Mouse (Mus musculus) heart, embryonic 14.5 days (tissue): ENCODE data around the gene Etnppl. TPM values are rescaled to one million over a fixed set of nuclear protein-coding genes. Genes with fewer than 3 reads are reported as not detected.

Source experiments
- ATAC-seq: fragments of 200-750 bp; cut with Nextera tagmentation; 2 replicates; pipeline ENCODE4 v1.8.0; 2017; ENCODE audit warnings: low read depth, moderate TSS enrichment; ENCODE audit not compliant: insufficient number of reproducible peaks, insufficient read depth, low FRiP score
- H3K27ac ChIP-seq, 2 experiments: fragments of 200-500 bp in 1 of 2; fragments of 300-500 bp in 1 of 2; sonication (generic) in 1 of 2; replicated peaks in 1 of 2; 2 replicates each; pipeline ENCODE4 v1.5.1; 2012 to 2014; ENCODE audit warnings: low read depth in 2 of 2, low read length in 2 of 2, control low read depth in 1 of 2, mild to moderate bottlenecking in 1 of 2, mixed read lengths in 1 of 2; ENCODE audit not compliant: control insufficient read depth in 1 of 2, insufficient read depth in 1 of 2
- H3K27me3 ChIP-seq: fragments of 300-500 bp; sonication (generic); 2 replicates; pipeline ENCODE4 v1.6.1; 2014; ENCODE audit warnings: mild to moderate bottlenecking, low read length, control low read depth; ENCODE audit not compliant: control insufficient read depth, insufficient read depth
- H3K36me3 ChIP-seq: fragments of 300-500 bp; sonication (generic); 2 replicates; pipeline ENCODE4 v1.6.1; 2014; ENCODE audit warnings: mild to moderate bottlenecking, control low read depth, low read length, mixed read lengths; ENCODE audit not compliant: control insufficient read depth, insufficient read depth
- H3K4me1 ChIP-seq, 2 experiments: fragments of 200-500 bp in 1 of 2; fragments of 300-500 bp in 1 of 2; sonication (generic) in 1 of 2; 2 replicates each; pipeline ENCODE4 v1.6.1; 2012 to 2014; ENCODE audit warnings: low read length in 2 of 2, control low read depth in 1 of 2, mixed read lengths in 1 of 2; ENCODE audit not compliant: control insufficient read depth in 2 of 2, insufficient read depth in 2 of 2
- H3K4me2 ChIP-seq: fragments of 300-500 bp; sonication (generic); 2 replicates; pipeline ENCODE4 v1.6.1; 2014; ENCODE audit warnings: mild to moderate bottlenecking, low read length
- H3K4me3 ChIP-seq, 2 experiments: fragments of 200-500 bp in 1 of 2; fragments of 300-500 bp in 1 of 2; sonication (generic) in 1 of 2; 2 replicates each; pipeline ENCODE4 v1.5.1; 2012 to 2014; ENCODE audit warnings: low read length in 2 of 2, mild to moderate bottlenecking in 2 of 2, control low read depth in 1 of 2, low read depth in 1 of 2, moderate library complexity in 1 of 2; ENCODE audit not compliant: control insufficient read depth in 1 of 2, insufficient read depth in 1 of 2
- H3K9ac ChIP-seq: fragments of 300-500 bp; sonication (generic); 2 replicates; pipeline ENCODE4 v1.6.1; 2014; ENCODE audit warnings: mild to moderate bottlenecking, low read length
- H3K9me3 ChIP-seq: fragments of 300-500 bp; sonication (generic); 2 replicates; pipeline ENCODE4 v1.6.1; 2016; ENCODE audit warnings: low read length, control low read depth; ENCODE audit not compliant: control insufficient read depth
- WGBS: fragments of 180-500 bp; shearing (Covaris S2); extraction: QIAGEN DNeasy Blood & Tissue Kit; methylation state at CpG from one replicate; pipeline ENCODE4 v1.1.7; 2014; 5-methylcytosine and 5-hydroxymethylcytosine counted together
- polyA plus RNA-seq: library from polyadenylated mRNA; unstranded; fragments of >200 nt; fragmentation: Nextera tagmentation; extraction: Ambion mirVana; gene quantifications from 2 replicates; pipeline ENCODE4 v1.2.1, GENCODE M21; 2014

The Etnppl gene
- polyA plus RNA-seq, 1 experiment from 2014 or later = not detected

DNA sequence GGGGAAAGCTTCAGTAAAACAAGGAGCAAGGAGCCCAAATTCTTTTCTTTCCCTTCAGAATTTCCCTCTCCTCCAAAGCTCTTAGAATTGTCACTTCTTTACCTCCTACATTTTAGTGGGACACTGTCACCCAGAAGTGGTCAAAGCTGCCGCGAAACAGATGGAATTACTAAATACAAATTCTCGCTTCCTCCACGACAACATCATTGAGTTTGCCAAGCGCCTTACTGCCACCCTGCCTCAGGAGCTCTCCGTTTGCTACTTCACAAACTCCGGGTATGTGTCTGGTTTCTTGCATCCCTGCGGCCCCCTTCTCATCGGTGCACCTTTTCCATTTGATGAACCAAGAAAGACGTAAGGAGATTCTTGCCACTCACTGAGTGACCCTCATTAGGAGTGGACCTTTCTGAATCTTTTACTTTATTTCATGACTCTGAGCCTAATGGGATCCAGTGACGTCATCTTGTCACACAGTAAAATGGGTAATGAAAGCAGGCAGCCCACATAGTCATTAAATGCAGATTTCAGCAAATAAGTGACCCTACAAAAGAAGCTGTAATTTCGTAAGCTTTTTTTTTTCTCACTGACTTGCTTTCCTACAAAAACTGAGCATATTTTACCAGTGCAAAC, 3.4 kb downstream of the Etnppl start:
- Histone ChIP-seq H3K4me3 (no peak overlapping the region), H3K4me1 (peaks cover 2 to 8% of the 10 kb centered on the region in 2 experiments; a peak in 2 of 4 replicates), H3K4me2 (no peak overlapping the region), H3K9ac (no peak overlapping the region), H3K9me3 (no peaks in the 10 kb centered on the region), H3K27me3 (peaks cover 8% of the 10 kb centered on the region), H3K27ac (no peak overlapping the region), H3K36me3 (no peaks in the 10 kb centered on the region)
- WGBS = 66% methylated on average over 12 of the region's 12 CpGs
- no peak for ATAC-seq

DNA sequence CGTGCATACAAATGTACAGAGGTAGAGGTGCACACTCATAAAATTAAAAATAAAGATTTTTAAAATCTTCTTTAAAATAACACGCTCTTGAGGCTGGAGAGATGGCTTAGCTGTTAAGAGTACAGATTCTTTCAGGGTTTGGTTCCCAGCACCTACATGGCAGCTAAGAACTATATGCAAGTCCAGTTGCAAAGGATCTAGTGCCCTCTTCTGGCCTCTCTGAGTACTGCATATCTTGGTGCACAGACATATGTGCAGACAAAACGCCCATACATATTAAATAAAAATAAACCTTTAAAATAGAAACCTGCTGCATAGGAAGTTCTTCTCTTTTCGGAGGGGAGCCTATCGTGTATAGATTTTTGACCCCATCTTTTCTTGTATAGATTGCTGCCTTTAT, 11.1 kb downstream of the Etnppl start:
- Histone ChIP-seq H3K27ac (no peak overlapping the region), H3K4me3 (no peak overlapping the region), H3K9ac (no peak overlapping the region), H3K4me1 (no peaks in the 10 kb centered on the region), H3K36me3 (no peaks in the 10 kb centered on the region), H3K27me3 (no peaks in the 10 kb centered on the region), H3K9me3 (peaks cover 6% of the 10 kb centered on the region; the same call in 1 of the 2 replicates), H3K4me2 (no peak overlapping the region)
- WGBS = 90% methylated on average over 5 of the region's 5 CpGs
- ATAC-seq = no peak

DNA sequence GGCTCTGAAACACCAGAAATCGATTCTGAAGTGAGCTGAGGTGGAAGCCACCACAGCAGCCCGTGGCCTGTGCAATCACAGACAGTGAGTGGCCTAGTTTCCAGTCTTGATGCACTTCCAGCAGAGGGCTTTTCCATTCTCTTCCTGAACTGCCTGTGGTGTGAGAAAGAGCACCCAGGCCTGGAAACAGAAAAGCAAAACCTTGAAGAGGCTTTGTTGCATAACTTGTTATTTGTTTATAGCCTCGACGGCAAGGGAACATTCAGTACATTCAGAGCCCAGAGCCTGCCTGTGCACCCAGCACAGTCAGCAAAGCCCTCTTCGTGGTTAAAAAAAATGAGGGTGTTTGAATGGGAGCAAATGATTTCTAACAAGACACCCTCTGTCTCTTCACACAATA, 16.6 kb downstream of the Etnppl start:
- WGBS = 59% methylated on average over 5 of the region's 5 CpGs

DNA sequence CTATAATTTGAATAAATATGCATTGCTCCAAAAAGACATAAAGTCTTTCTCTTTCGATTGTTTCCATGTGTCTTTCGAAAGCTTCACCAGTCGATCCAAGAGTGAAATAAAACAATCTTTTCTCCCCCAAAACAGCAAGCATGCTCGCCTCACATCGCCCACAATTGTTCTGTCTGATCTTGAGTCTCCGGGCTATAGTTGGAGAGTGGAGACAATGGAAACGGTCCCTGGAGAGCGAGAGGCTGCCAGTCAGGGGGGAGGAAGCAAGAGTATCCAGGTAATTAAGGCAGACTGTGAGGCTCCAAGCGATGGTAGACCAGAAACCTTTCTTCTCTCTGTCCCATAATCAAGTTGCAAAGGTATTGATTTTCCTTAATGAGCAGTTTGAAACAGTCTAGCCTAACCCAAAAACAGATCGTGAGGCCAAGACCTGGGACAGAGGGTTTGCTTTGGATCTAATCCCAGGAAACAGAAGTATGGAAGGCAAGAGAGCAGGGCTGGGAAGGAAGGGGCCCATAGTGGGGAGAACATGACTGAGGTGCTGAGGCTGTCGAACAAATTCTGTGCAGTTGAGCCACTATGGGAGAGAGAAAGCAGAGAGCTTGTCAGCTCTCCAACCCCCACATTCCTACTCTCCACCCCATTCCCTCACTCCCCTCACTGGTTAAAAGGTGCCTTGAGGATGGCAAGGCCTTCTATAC, 29.0 kb downstream of the Etnppl start:
- no peak for ATAC-seq
- H3K27me3 ChIP-seq = no peaks in the 10 kb centered on the region; the same call in 1 of the 2 replicates
- H3K9me3 ChIP-seq = no peaks in the 10 kb centered on the region
- no peak overlapping the region for H3K27ac ChIP-seq
- no peak overlapping the region for H3K4me2 ChIP-seq
- no peak overlapping the region for H3K9ac ChIP-seq
- no peaks in the 10 kb centered on the region for H3K4me1 ChIP-seq
- WGBS = 73% methylated on average over 11 of the region's 11 CpGs
- no peak overlapping the region for H3K4me3 ChIP-seq
- H3K36me3 ChIP-seq = no peaks in the 10 kb centered on the region

More for the DNA sequence above, 16.6 kb downstream of the Etnppl start:
- no peaks in the 10 kb centered on the region for H3K27me3 ChIP-seq
- H3K36me3 ChIP-seq = no peaks in the 10 kb centered on the region
- H3K27ac ChIP-seq = no peak overlapping the region
- H3K4me3 ChIP-seq = no peak overlapping the region
- no peak for ATAC-seq
- H3K9me3 ChIP-seq = no peaks in the 10 kb centered on the region
- H3K9ac ChIP-seq = no peak overlapping the region
- H3K4me2 ChIP-seq = no peak overlapping the region
- no peaks in the 10 kb centered on the region for H3K4me1 ChIP-seq

GRCm38 (mm10) chr3:130649569-130649968, 32.3 kb downstream of the Etnppl start:
- no peak overlapping the region for H3K4me3 ChIP-seq
- H3K4me1 ChIP-seq = no peaks in the 10 kb centered on the region
- no peak overlapping the region for H3K27ac ChIP-seq
- H3K4me2 ChIP-seq = no peak overlapping the region
- no peaks in the 10 kb centered on the region for H3K9me3 ChIP-seq
- H3K36me3 ChIP-seq = no peaks in the 10 kb centered on the region
- 31% methylated on average over 6 of the region's 6 CpGs for WGBS
- no peak overlapping the region for H3K9ac ChIP-seq
- ATAC-seq = no peak
- H3K27me3 ChIP-seq = no peaks in the 10 kb centered on the region; the same call in 1 of the 2 replicates

DNA sequence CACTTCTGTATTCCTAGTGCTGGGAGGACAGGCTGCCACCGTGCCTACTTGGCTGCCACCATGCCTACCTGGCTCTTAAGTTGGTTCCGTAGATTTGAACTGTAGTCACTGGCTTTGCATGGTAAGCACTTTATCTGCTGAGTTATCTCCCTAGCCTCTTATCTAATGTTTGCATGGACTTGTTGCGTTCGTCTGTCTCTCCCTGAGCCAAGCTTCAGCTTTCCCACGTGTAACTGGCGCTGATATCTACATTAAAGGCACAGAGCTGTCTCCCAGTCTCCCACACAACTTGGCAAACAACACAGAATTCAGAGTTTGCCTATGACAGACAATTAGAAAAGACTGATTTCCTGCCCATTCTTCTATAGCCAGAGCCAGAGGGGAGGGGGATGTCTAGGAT, 43.4 kb downstream of the Etnppl start:
- ATAC-seq = no peak

DNA sequence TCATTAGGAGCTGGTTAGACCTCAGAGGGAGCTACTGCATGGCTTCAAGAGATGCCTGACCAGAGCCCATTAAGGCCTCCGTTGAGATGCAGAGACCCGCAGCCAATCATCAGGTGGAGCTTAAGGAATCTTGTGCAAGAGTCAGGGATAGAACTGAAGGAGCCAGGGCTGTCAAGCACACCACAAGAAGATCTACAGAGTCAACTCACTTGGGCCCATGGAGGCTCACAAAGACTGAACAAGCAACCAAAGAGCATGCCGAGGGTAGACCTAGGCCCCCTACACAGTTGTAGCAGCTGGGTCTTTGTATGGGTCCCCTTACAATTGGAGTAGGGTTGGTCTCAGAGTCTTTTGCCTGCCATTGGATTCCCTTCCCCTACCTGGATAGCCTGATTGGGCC, 45.2 kb downstream of the Etnppl start:
- no peak for ATAC-seq
- WGBS = 86% methylated on average over 3 of the region's 3 CpGs
- H3K9me3 ChIP-seq = no peaks in the 10 kb centered on the region

More for the DNA sequence above, 43.4 kb downstream of the Etnppl start:
- 24% methylated on average over 6 of the region's 6 CpGs for WGBS
- no peaks in the 10 kb centered on the region for H3K4me1 ChIP-seq
- H3K9ac ChIP-seq = no peak overlapping the region
- H3K9me3 ChIP-seq = no peaks in the 10 kb centered on the region
- H3K36me3 ChIP-seq = no peaks in the 10 kb centered on the region
- H3K4me3 ChIP-seq = no peak overlapping the region
- no peaks in the 10 kb centered on the region for H3K27me3 ChIP-seq
- no peak overlapping the region for H3K4me2 ChIP-seq
- no peak overlapping the region for H3K27ac ChIP-seq

More for the DNA sequence above, 45.2 kb downstream of the Etnppl start:
- Histone ChIP-seq H3K9ac (no peak overlapping the region), H3K4me2 (no peak overlapping the region), H3K4me3 (no peak overlapping the region), H3K27ac (no peak overlapping the region), H3K4me1 (no peaks in the 10 kb centered on the region), H3K27me3 (no peaks in the 10 kb centered on the region), H3K36me3 (no peaks in the 10 kb centered on the region)
